Mouse (Mus musculus) MEL (cell line): ENCODE results near the gene A930002H24Rik. TPM values are rescaled to one million over a fixed set of nuclear protein-coding genes. Genes with fewer than 3 reads are reported as not detected.

Experiments used
- DNase-seq: peaks from one replicate; pipeline ENCODE4 v3.0.0; 2011; ENCODE audit warnings: low read depth, low spot score
- H3K27ac ChIP-seq: 2 replicates; pipeline ENCODE4 v1.5.1; 2012; ENCODE audit warnings: low read depth, mild to moderate bottlenecking, control low read depth, low read length, moderate library complexity; ENCODE audit not compliant: control insufficient read depth
- H3K27me3 ChIP-seq, 2 experiments: fragments of 150-350 bp in 1 of 2; sonication (generic) in 1 of 2; 2 replicates each; pipeline ENCODE4 v1.6.1; 2012; ENCODE audit warnings: low read length in 2 of 2, mild to moderate bottlenecking in 2 of 2, improper control_type of control experiment in 1 of 2, moderate library complexity in 1 of 2; ENCODE audit not compliant: insufficient read depth in 2 of 2, control insufficient read depth in 1 of 2
- H3K36me3 ChIP-seq, 2 experiments: 2 replicates each; pipeline ENCODE4 v1.6.1; 2012 to 2014; ENCODE audit warnings: low read length in 2 of 2, improper control_type of control experiment in 1 of 2, inconsistent platforms in 1 of 2, mild to moderate bottlenecking in 1 of 2; ENCODE audit not compliant: insufficient read depth in 2 of 2, control insufficient read depth in 1 of 2
- H3K4me1 ChIP-seq, 2 experiments: fragments of 150-350 bp in 1 of 2; sonication (generic) in 1 of 2; 2 replicates each; pipeline ENCODE4 v1.6.1; 2012; ENCODE audit warnings: low read length in 2 of 2, improper control_type of control experiment in 1 of 2, mild to moderate bottlenecking in 1 of 2; ENCODE audit not compliant: insufficient read depth in 2 of 2, control insufficient read depth in 1 of 2
- H3K4me3 ChIP-seq, 2 experiments: fragments of 150-350 bp in 1 of 2; sonication (generic) in 1 of 2; 2 replicates each; pipeline ENCODE4 v1.5.1; 2012; ENCODE audit warnings: low read depth in 2 of 2, low read length in 2 of 2, mild to moderate bottlenecking in 2 of 2, moderate library complexity in 2 of 2, control low read depth in 1 of 2, improper control_type of control experiment in 1 of 2; ENCODE audit not compliant: control insufficient read depth in 1 of 2, insufficient read depth in 1 of 2
- H3K79me2 ChIP-seq: 2 replicates; pipeline ENCODE4 v1.6.1; 2012; ENCODE audit warnings: mild to moderate bottlenecking, low read length, moderate library complexity; ENCODE audit not compliant: control insufficient read depth, poor library complexity, insufficient read depth
- H3K9ac ChIP-seq: 2 replicates; pipeline ENCODE4 v1.6.1; 2012; ENCODE audit warnings: low read depth, mild to moderate bottlenecking, control low read depth, low read length, moderate library complexity; ENCODE audit not compliant: control insufficient read depth, poor library complexity, severe bottlenecking
- H3K9me3 ChIP-seq: fragments of 150-350 bp; sonication (generic); replicated peaks from 2 replicates; pipeline ENCODE4 v1.6.1; 2012; ENCODE audit warnings: mild to moderate bottlenecking, low read length, improper control_type of control experiment, moderate library complexity; ENCODE audit not compliant: insufficient read depth
- CHD2 ChIP-seq: IDR thresholded peaks from 2 replicates; pipeline ENCODE4 v1.6.1; 2011; ENCODE audit warnings: low read length, improper control_type of control experiment
- E2F4 ChIP-seq: IDR thresholded peaks from 2 replicates; pipeline ENCODE4 v1.6.1; 2011; ENCODE audit warnings: low read depth, low read length, improper control_type of control experiment, borderline replicate concordance
- EP300 ChIP-seq, 2 experiments: IDR thresholded peaks; 2 replicates each; pipeline ENCODE4 v1.6.1; 2011; ENCODE audit warnings: improper control_type of control experiment in 2 of 2, low read length in 2 of 2, low read depth in 1 of 2, mild to moderate bottlenecking in 1 of 2
- GATA1 ChIP-seq: IDR thresholded peaks from 2 replicates; pipeline ENCODE4 v1.6.1; 2011; ENCODE audit warnings: low read depth, low read length, improper control_type of control experiment
- JUND ChIP-seq: IDR thresholded peaks from 2 replicates; pipeline ENCODE4 v1.6.1; 2011; ENCODE audit warnings: low read depth, mild to moderate bottlenecking, improper control_type of control experiment, low read length
- MAX ChIP-seq: IDR thresholded peaks from 2 replicates; pipeline ENCODE4 v1.6.1; 2011; ENCODE audit warnings: low read length, improper control_type of control experiment
- MXI1 ChIP-seq: IDR thresholded peaks from 2 replicates; pipeline ENCODE4 v1.6.1; 2011; ENCODE audit warnings: mild to moderate bottlenecking, low read depth, low read length, improper control_type of control experiment
- NELFE ChIP-seq: IDR thresholded peaks from 2 replicates; pipeline ENCODE4 v1.6.1; 2011; ENCODE audit warnings: low read depth, low read length, improper control_type of control experiment
- NRF1 ChIP-seq: IDR thresholded peaks from 2 replicates; pipeline ENCODE4 v1.6.1; 2014; ENCODE audit warnings: low read depth, mild to moderate bottlenecking, inconsistent platforms, low read length, improper control_type of control experiment, moderate library complexity; ENCODE audit not compliant: poor library complexity, insufficient read depth, severe bottlenecking
- POLR2A ChIP-seq, 2 experiments: IDR thresholded peaks; 2 replicates each; pipeline ENCODE4 v1.6.1; 2011 to 2012; ENCODE audit warnings: low read length in 2 of 2, mild to moderate bottlenecking in 2 of 2, control low read depth in 1 of 2, improper control_type of control experiment in 1 of 2, low read depth in 1 of 2, moderate library complexity in 1 of 2; ENCODE audit not compliant: control insufficient read depth in 1 of 2, insufficient read depth in 1 of 2, poor library complexity in 1 of 2
- POLR2AphosphoS2 ChIP-seq: IDR thresholded peaks from 2 replicates; pipeline ENCODE4 v1.6.1; 2011; ENCODE audit warnings: low read length, improper control_type of control experiment
- POLR2AphosphoS5 ChIP-seq: IDR thresholded peaks from 2 replicates; pipeline ENCODE4 v1.6.1; 2012; ENCODE audit warnings: low read depth, borderline replicate concordance, mild to moderate bottlenecking, inconsistent platforms, low read length, moderate library complexity, mixed read lengths
- TBP ChIP-seq: IDR thresholded peaks from 2 replicates; pipeline ENCODE4 v1.8.0; 2011; ENCODE audit warnings: low read depth, low read length, improper control_type of control experiment
- ZC3H11A ChIP-seq: IDR thresholded peaks from 2 replicates; pipeline ENCODE4 v1.6.1; 2012; ENCODE audit warnings: low read depth, mild to moderate bottlenecking, inconsistent platforms, low read length, improper control_type of control experiment
- ZMIZ1 ChIP-seq: IDR thresholded peaks from 2 replicates; pipeline ENCODE4 v1.6.1; 2012; ENCODE audit warnings: low read depth, mild to moderate bottlenecking, inconsistent platforms, low read length, improper control_type of control experiment, moderate library complexity
- polyA plus RNA-seq, 2 experiments: library from polyadenylated mRNA; stranded (reverse) in 1 of 2; unstranded in 1 of 2; fragments of >175 nt in 1 of 2; fragments of >200 nt in 1 of 2; gene quantifications; 2 replicates each; pipeline versions ENCODE4 v1.2.1 to v1.2.4; 2012; ENCODE audit warnings: low replicate concordance in 2 of 2, low read depth in 1 of 2; ENCODE audit not compliant: insufficient read length in 2 of 2, insufficient read depth in 1 of 2, missing spikeins in 1 of 2
- total RNA-seq: library from RNA; depleted of rRNA; stranded (reverse); fragments of 300-350 nt; gene quantifications from 2 replicates; pipeline ENCODE4 v1.2.3, GENCODE M21; 2012

Gene A930002H24Rik
- total and polyA plus RNA-seq, 3 experiments = 0.70 to 1.1 TPM; not detected in 1

DNA sequence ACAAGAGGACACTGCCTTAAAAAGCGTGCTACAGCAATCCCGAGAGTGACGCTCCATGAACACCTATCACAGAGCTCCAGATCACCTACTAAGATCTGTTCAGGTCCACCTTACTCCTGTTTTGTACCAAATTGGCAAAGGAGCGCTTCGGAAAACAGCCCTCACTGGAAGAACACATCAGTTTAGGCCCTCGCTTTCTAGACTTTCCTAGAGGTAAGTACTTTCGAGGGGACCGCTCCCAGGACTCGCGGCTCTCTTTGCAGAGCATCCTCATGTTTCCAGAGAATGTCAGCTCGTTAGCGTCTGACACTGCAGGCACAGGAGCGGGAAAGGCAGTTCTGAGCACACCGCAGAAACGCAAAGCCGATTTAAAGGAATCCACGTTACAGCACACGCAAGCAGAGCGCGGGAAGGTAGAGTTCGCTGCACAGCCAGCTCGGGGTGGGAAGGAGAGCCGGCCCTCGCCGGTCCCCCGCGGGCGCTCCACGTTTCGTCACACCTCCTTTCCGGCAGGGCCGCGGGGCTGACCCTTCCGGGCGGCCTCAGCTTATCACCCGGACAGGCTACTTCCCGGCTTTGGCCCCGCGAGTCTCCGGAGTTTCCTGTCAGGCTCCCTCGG, 470 bp downstream of the A930002H24Rik start, which contains the start of gene Fer:
Fer (plus strand) TSS at position 51 of the 619 bp plus-strand sequence.
- no peaks in the 10 kb centered on the region for H3K27me3 ChIP-seq
- peak; percentile 75 for DNase-seq

DNA sequence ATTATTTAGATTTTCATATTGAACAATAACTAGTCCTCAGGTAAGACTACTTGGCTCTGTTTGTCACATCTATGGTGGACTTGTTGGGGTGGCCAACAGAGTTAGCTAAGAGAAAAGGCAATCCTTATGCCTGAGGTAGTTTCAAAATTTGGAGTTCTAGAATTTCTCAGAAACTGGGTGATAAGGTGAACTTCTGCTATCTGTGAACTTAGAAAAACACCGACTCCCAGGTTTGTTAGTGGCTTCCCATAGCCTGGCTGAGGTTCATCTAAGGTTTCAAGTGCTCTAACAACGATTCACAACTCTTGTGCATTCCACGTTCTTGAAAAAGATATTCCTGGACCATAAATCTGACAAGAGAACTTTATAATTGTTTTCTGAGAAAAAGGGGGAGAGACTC, 1.2 kb downstream of the A930002H24Rik start:
- Histone ChIP-seq H3K79me2 (peaks cover 7% of the 10 kb centered on the region; the same call in 1 of the 2 replicates), H3K9ac (no peak overlapping the region), H3K27me3 (no peaks in the 10 kb centered on the region), H3K9me3 (no peaks in the 10 kb centered on the region), H3K4me1 (peaks cover 4 to 11% of the 10 kb centered on the region in 2 experiments; a peak in 3 of 4 replicates), H3K36me3 (peaks cover 0 to 14% of the 10 kb centered on the region in 2 experiments; a peak in 2 of 4 replicates), H3K27ac (no peak overlapping the region), H3K4me3 (peak overlapping the region in 1 of 2 experiments; percentile 85; a peak in 2 of 4 replicates)
- TF ChIP-seq JUND (no peak), GATA1 (peak; percentile 65), EP300 (IDR thresholded peaks at IDR 0.05; ENCODE audit: low read depth in 1 of 2, low read length in 2 of 2) (peak in 1 of 2 experiments; percentile 9; a peak in 1 of 4 replicates)
- peak; percentile 55 for DNase-seq

More for the DNA sequence above, 470 bp downstream of the A930002H24Rik start, which contains the start of gene Fer:
- Histone ChIP-seq H3K36me3 (peaks cover 0 to 10% of the 10 kb centered on the region in 2 experiments; a peak in 2 of 4 replicates), H3K4me1 (peaks cover 2 to 11% of the 10 kb centered on the region in 2 experiments; a peak in 2 of 4 replicates), H3K4me3 (peak within 1 kb of the TSS; percentile 97 to 99), H3K27ac (peak within 1 kb of the TSS; percentile 36), H3K9ac (peak within 1 kb of the TSS; percentile 93), H3K9me3 (no peaks in the 10 kb centered on the region), H3K79me2 (peaks cover 7% of the 10 kb centered on the region; the same call in 1 of the 2 replicates)
- TF ChIP-seq NELFE = peak; percentile 31
- no peak for TF ChIP-seq POLR2AphosphoS2
- TF ChIP-seq NRF1 = no peak
- TF ChIP-seq POLR2AphosphoS5 = no peak
- TF ChIP-seq POLR2A (IDR thresholded peaks at IDR 0.05; ENCODE audit: control insufficient read depth in 1 of 2, insufficient read depth in 1 of 2, low read depth in 1 of 2, low read length in 2 of 2, poor library complexity in 1 of 2) = 0 out of 4 replicates have a peak, but pooled peaks of 1 of the 2 experiments have one; percentile 13
- TF ChIP-seq MAX = peak; percentile 13; the same call in 1 of the 2 replicates
- TF ChIP-seq E2F4 = peak; percentile 67; the same call in 1 of the 2 replicates
- no peak for TF ChIP-seq TBP
- peak; percentile 17; the same call in 1 of the 2 replicates for TF ChIP-seq MXI1

- DNase-seq = no peak
- no peak overlapping the region for H3K27ac ChIP-seq
- no peaks in the 10 kb centered on the region for H3K27me3 ChIP-seq
- no peaks in the 10 kb centered on the region for H3K9me3 ChIP-seq
- peaks cover 7% of the 10 kb centered on the region; the same call in 1 of the 2 replicates for H3K79me2 ChIP-seq
- H3K4me3 ChIP-seq = no peak overlapping the region
- peaks cover 0 to 19% of the 10 kb centered on the region in 2 experiments; a peak in 2 of 4 replicates for H3K36me3 ChIP-seq
- no peak overlapping the region for H3K9ac ChIP-seq
- H3K4me1 ChIP-seq = peaks cover 5 to 19% of the 10 kb centered on the region in 2 experiments; a peak in 3 of 4 replicates
- no peak for TF ChIP-seq CHD2
- no peak for TF ChIP-seq ZC3H11A
- no peak for TF ChIP-seq JUND
- TF ChIP-seq ZMIZ1 = no peak
Measured at GRCm38 (mm10) chr17:63860988-63861387, 2.6 kb downstream of the A930002H24Rik start.
